Mouse (Mus musculus): ENCODE measurements around the gene Cyb5r1. TPM values are rescaled to one million over a fixed set of nuclear protein-coding genes. Genes with fewer than 3 reads are reported as not detected.

Gene Cyb5r1
- polyA plus RNA-seq, 1 experiment from 2014 or later: 14.2 TPM

DNA sequence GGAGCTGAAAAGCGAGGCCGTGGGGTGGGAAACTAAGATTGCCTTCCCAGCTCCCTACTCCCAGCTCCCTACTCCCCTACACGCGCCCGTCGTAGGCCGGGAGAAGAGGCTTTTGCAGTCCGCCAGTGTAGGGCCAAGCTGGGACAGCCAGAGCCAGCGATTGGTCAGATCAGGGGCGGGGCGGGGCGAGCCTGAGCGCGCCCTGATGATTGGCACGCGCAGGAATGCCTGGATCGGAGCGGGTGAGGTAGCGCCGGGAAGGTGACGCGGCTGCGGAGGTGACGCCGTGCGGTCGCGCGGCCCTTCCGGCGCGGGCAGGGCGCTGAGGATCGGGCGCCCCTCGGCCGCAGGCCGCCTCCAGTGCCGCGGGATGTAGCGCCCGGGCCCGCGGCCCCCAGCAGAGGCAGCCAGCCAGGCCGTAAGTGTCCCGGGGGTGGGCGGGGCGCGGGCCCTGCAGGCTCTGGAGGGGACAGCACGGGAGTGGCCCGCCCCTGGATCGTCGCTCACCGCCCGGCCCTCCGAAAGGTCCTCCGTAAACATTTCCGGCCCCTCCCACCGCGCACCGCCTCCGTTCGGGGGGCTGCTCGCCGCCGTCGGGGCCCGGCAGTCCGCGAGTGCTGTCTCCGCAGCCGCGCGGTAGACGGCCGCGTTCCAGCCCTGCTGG is 9.9 kb downstream of the Cyb5r1 start, which contains the start of gene Adipor1:
Gene Adipor1, plus strand, starts transcription at position 211 of the 664 bp plus-strand sequence.
- peaks cover 9% of the 10 kb centered on the region for H3K4me1 ChIP-seq (replicated peaks; ENCODE audit: control insufficient read depth, insufficient read depth)
- peak within 1 kb of the TSS; percentile 92 for H3K4me3 ChIP-seq (ENCODE audit: low read depth, low read length)
- DNase-seq (ENCODE audit: low spot score) (peak; percentile 99), ATAC-seq (ENCODE audit: low FRiP score, low TSS enrichment) (peak; percentile 99)
- peak within 1 kb of the TSS; percentile 97 for H3K27ac ChIP-seq (replicated peaks)
- H3K36me3 ChIP-seq (ENCODE audit: control insufficient read depth, insufficient read depth, low read length): 0 out of 2 replicates have a peak, but pooled peaks cover 4% of the 10 kb centered on the region
- TF ChIP-seq CTCF (IDR thresholded peaks at IDR 0.05; ENCODE audit: low read depth): no peak; the same call in 1 of the 2 replicates
- TF ChIP-seq EP300 (optimal IDR thresholded peaks at IDR 0.05): no peak
- H3K9ac ChIP-seq (ENCODE audit: low read length): peak within 1 kb of the TSS; percentile 95
- H3K27me3 ChIP-seq (ENCODE audit: control insufficient read depth, insufficient read depth, low read length): no peaks in the 10 kb centered on the region
- H3K9me3 ChIP-seq (ENCODE audit: control insufficient read depth, low read length): no peaks in the 10 kb centered on the region
- WGBS: under 1% methylated on average over 59 of the region's 77 CpGs
- H3K4me2 ChIP-seq (replicated peaks; ENCODE audit: low read depth): peak within 1 kb of the TSS; percentile 65

GRCm38 (mm10) chr1:134418414-134418975 is 13.1 kb downstream of the Cyb5r1 start:
- ATAC-seq (ENCODE audit: low FRiP score, low TSS enrichment) (no peak), DNase-seq (ENCODE audit: low spot score) (no peak)
- Histone ChIP-seq H3K9me3 (ENCODE audit: control insufficient read depth, low read length) (no peaks in the 10 kb centered on the region), H3K9ac (ENCODE audit: low read length) (no peak overlapping the region), H3K4me1 (replicated peaks; ENCODE audit: control insufficient read depth, insufficient read depth) (peaks cover 9% of the 10 kb centered on the region), H3K27me3 (ENCODE audit: control insufficient read depth, insufficient read depth, low read length) (no peaks in the 10 kb centered on the region), H3K27ac (replicated peaks) (peak overlapping the region; percentile 13; the same call in 1 of the 2 replicates), H3K4me2 (replicated peaks; ENCODE audit: low read depth) (no peak overlapping the region), H3K4me3 (ENCODE audit: low read depth, low read length) (no peak overlapping the region), H3K36me3 (ENCODE audit: control insufficient read depth, insufficient read depth, low read length) (peaks cover 3% of the 10 kb centered on the region; the same call in 1 of the 2 replicates)
- WGBS: 51% methylated on average over 2 of the region's 2 CpGs
- TF ChIP-seq EP300 (optimal IDR thresholded peaks at IDR 0.05): no peak
- no peak for TF ChIP-seq CTCF (IDR thresholded peaks at IDR 0.05; ENCODE audit: low read depth)

DNA sequence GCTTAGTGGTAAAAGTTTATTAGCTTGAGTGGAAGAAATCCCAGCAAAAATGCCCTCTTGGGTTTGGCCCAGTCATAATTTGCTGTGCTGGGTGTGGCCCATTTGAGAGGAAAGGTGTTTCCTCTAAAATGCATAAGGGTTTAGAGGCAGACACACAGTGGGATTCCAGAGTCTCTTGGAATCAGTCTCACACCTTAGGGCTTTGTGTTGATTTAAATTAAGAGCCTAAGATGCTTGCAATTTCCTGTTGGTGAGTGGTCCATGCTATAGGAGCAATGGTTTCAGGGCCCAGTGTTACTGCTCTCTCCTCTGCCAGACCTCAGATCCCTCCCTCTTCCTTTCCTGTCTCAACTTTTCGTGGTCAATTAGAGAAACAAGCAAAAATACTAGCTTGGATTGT is 13.8 kb downstream of the Cyb5r1 start:
- Histone ChIP-seq H3K36me3 (ENCODE audit: control insufficient read depth, insufficient read depth, low read length) (peaks cover 9% of the 10 kb centered on the region; the same call in 1 of the 2 replicates), H3K4me1 (replicated peaks; ENCODE audit: control insufficient read depth, insufficient read depth) (peaks cover 8% of the 10 kb centered on the region), H3K4me2 (replicated peaks; ENCODE audit: low read depth) (peak overlapping the region; percentile 15; the same call in 1 of the 2 replicates), H3K9ac (ENCODE audit: low read length) (no peak overlapping the region), H3K27me3 (ENCODE audit: control insufficient read depth, insufficient read depth, low read length) (no peaks in the 10 kb centered on the region), H3K9me3 (ENCODE audit: control insufficient read depth, low read length) (no peaks in the 10 kb centered on the region), H3K4me3 (ENCODE audit: low read depth, low read length) (no peak overlapping the region), H3K27ac (replicated peaks) (peak overlapping the region; percentile 67)
- WGBS: 41% methylated on average over 1 of the region's 1 CpGs
- TF ChIP-seq CTCF (IDR thresholded peaks at IDR 0.05; ENCODE audit: low read depth) (no peak), EP300 (optimal IDR thresholded peaks at IDR 0.05) (no peak)
- no peak for DNase-seq (ENCODE audit: low spot score)
- ATAC-seq (ENCODE audit: low FRiP score, low TSS enrichment): no peak

- Histone ChIP-seq H3K36me3 (ENCODE audit: control insufficient read depth, insufficient read depth, low read length) (peaks cover 16% of the 10 kb centered on the region), H3K27me3 (ENCODE audit: control insufficient read depth, insufficient read depth, low read length) (no peaks in the 10 kb centered on the region), H3K4me2 (replicated peaks; ENCODE audit: low read depth) (peak overlapping the region; percentile 15; the same call in 1 of the 2 replicates), H3K4me1 (replicated peaks; ENCODE audit: control insufficient read depth, insufficient read depth) (peaks cover 4% of the 10 kb centered on the region), H3K4me3 (ENCODE audit: low read depth, low read length) (no peak overlapping the region), H3K9me3 (ENCODE audit: control insufficient read depth, low read length) (no peaks in the 10 kb centered on the region), H3K9ac (ENCODE audit: low read length) (no peak overlapping the region), H3K27ac (replicated peaks) (peak overlapping the region; percentile 67)
- TF ChIP-seq CTCF (IDR thresholded peaks at IDR 0.05; ENCODE audit: low read depth) (no peak), EP300 (optimal IDR thresholded peaks at IDR 0.05) (no peak)
- DNase-seq (ENCODE audit: low spot score): no peak
- WGBS: 31% methylated on average over 5 of the region's 5 CpGs
- ATAC-seq (ENCODE audit: low FRiP score, low TSS enrichment): no peak
Measured at GRCm38 (mm10) chr1:134419751-134420458, 14.5 kb downstream of the Cyb5r1 start.

GRCm38 (mm10) chr1:134423911-134424310 is 18.6 kb downstream of the Cyb5r1 start:
- ATAC-seq (ENCODE audit: low FRiP score, low TSS enrichment): no peak
- Histone ChIP-seq H3K4me3 (ENCODE audit: low read depth, low read length) (no peak overlapping the region), H3K27me3 (ENCODE audit: control insufficient read depth, insufficient read depth, low read length) (no peaks in the 10 kb centered on the region), H3K36me3 (ENCODE audit: control insufficient read depth, insufficient read depth, low read length) (peaks cover 34% of the 10 kb centered on the region), H3K4me2 (replicated peaks; ENCODE audit: low read depth) (no peak overlapping the region), H3K27ac (replicated peaks) (no peak overlapping the region), H3K9ac (ENCODE audit: low read length) (no peak overlapping the region), H3K4me1 (replicated peaks; ENCODE audit: control insufficient read depth, insufficient read depth) (peaks cover 2% of the 10 kb centered on the region), H3K9me3 (ENCODE audit: control insufficient read depth, low read length) (no peaks in the 10 kb centered on the region)
- TF ChIP-seq EP300 (optimal IDR thresholded peaks at IDR 0.05) (no peak), CTCF (IDR thresholded peaks at IDR 0.05; ENCODE audit: low read depth) (no peak)
- 57% methylated on average over 10 of the region's 10 CpGs for WGBS
- DNase-seq (ENCODE audit: low spot score): no peak

Data from stomach, postnatal 0 days (tissue).